Mouse (Mus musculus): ENCODE measurements around the gene Gramd1a.

The Gramd1a gene

GRCm38 (mm10) chr7:31150566-31151300, 5.0 kb downstream of the Gramd1a start:
- DNase-seq = peak; percentile 92

GRCm38 (mm10) chr7:31149751-31150565, 5.7 kb downstream of the Gramd1a start:
- DNase-seq = no peak

GRCm38 (mm10) chr7:31149271-31149670, 6.4 kb downstream of the Gramd1a start:
- no peak for DNase-seq

DNA sequence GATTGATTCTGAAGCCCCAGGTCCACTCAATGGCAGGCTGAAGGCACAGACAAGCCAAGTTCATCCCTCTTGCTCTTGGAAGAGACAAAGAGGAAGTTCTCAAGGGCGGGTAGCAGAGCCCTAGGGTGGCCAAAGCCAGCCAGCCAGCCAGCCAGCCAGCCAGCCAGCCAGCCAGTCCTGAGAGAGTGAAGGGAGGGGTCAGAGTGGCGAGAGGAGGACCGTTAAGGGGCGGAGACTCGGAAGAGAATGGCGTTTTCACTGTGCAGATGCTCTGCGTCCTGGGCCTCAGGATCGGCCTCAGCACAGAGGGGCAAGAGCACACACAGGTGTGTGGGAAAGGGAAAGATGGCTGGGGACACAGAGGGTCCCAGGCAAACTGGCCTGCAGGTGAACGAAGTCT, 6.9 kb downstream of the Gramd1a start:
- DNase-seq = peak; percentile 51

- no peak for DNase-seq
Observed at GRCm38 (mm10) chr7:31148086-31148485, 7.6 kb downstream of the Gramd1a start.

DNA sequence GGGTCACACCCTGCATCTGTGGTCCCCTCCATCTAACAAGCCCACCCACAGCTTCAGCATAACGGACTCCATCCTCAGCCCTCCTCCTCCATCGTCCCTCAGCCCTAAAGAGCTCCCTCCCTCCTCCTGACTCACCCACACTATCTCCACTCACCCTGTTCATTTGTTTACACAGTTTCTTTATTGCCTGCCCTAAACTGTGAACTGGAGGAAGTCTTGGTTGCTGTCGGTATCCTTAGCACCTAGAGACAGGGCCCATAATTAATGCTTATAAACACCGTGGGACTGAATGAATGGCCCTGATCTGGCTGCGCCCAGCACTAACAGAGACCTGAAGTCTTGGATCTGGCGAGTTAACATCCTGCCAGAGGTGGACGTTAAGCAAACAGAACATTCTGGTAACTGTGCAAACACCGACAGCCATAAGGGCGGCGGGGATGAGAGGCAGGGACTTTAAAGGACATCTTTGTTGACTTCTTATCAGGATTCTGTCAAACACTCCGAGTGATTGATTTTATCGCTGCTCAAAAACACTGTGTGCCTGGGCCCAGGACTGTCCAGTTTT, 10.0 kb downstream of the Gramd1a start:
- DNase-seq = no peak

DNA sequence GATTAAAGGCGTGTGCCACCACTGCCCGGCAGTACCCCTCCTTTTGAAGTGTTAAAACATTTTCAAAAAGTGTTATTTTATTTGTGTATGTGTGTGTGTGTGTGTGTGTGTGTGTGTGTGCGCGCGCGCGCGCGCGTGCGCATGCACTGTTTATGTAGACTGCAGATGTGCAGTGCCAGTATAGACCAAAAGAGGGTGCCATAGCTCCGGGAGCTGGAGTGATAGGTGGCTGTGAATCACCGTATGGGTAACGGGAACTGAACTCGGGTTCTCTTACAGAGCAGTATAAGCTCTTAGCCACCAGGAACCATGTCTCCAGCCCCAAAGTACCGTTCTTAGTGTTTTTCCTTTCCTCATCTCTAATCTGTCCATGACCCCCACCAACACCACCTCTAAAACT, 10.8 kb downstream of the Gramd1a start:
- no peak for DNase-seq

DNA sequence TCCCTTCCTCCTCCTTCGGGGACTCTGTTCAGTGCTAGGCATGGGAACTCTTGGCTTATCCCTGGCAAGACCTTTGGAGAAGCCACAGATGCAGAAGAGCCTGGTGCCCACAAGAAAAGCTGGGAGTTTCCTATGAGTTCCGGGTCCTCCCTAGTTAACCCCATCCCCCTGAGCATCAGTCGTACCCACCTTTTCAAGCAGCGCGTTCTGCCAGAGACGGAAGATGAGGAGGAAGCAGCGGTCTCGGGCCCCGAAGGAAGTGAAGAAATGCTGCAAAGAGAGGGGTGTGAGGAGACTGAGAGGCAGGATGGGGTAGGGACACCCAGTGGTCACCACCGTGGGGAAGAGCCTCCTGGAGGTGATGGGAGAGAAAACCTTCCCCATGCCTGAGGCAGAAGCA, 14.8 kb downstream of the Gramd1a start:
- DNase-seq = no peak

DNA sequence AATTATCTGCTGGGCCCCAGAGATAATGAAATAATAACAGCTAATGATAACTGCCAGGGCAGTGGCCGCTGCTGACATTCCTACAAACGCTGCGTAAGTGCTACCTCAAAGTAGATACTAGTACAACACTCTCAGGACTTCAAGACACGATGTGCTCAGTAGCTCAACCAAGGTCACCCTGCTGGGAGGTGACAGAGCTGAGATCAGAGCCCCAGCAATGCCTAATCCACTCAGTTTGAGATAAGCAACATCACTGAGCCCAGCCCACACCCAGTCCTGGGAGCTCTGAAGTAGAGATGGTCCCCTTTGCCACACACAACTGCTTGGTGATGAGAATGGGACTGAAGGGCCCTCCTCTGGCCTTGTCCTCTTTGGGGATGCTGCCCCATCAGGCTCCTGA, 15.4 kb downstream of the Gramd1a start:
- DNase-seq = no peak

- peak; percentile 76 for DNase-seq
Observed at GRCm38 (mm10) chr7:31139765-31140164, 15.9 kb downstream of the Gramd1a start.

DNA sequence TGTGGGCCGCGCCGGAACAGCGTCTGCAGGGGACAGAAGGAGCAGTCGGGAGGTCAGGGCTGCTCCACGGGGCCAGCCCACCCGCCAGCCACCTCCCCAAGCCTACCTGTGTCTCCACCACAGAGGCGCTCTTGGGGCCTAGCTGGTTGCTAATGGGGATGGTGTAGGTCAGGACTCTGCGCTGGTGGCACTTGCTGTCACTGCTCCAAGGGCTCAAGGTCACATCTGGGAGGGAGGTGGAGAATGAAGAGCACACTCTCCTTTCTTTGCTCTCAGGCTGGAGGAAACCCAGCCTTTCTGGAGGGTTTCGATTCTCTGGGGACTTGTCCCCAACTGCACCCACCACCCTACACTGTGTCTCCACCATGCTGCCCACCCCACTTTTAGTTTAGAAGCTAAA, 20.0 kb downstream of the Gramd1a start:
- no peak for DNase-seq

GRCm38 (mm10) chr7:31131866-31132265, 23.8 kb downstream of the Gramd1a start:
- no peak for DNase-seq

DNA sequence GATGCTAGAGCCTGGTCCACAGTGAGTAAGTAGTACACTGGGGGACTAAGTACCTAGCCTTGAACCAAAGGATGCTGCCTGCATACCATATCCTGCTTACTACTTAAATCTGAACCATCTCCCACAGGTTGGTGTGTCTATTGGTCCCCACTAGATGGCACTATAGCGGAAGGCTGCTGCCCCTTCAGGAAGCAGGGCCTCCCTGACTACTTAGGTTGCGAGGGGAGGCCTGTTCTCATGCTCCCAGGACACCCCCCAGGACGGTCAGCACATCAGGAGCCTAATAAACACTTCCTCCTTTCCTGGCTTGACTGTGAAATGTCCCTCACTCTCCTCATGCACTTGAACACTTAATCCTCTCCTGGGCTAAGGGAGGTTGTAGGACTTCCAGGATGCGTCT, 24.9 kb downstream of the Gramd1a start:
- DNase-seq = peak; percentile 58

- DNase-seq = no peak
Observed at GRCm38 (mm10) chr7:31130197-31130596, 25.5 kb downstream of the Gramd1a start.

DNA sequence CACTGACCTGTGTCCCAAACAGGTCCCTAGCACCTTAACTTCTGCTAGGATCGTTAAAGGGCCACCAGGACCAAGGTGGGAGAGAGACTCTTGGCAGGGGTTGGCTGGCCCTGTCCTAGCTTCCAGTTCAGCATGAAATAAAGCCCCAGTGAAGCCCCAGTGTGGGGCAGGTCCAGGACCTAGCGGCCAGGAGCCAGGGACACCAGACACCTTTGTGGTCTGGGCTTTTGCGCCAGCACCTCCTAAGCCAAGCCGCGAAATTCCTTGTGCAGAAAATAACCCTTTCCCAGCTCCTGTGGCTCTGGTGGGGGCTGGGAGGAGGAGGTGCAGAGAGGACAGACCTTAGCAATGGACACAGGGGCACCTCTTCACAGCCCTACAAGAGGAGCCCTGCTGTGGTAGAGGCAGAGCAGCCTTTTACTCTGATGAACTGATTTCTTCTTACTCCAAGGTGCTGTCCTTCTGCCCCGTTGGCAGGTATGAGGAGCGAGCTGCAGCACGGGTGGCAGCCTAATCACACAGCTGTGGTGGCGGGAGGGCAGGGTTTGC, 27.5 kb downstream of the Gramd1a start:
- no peak for DNase-seq

DNA sequence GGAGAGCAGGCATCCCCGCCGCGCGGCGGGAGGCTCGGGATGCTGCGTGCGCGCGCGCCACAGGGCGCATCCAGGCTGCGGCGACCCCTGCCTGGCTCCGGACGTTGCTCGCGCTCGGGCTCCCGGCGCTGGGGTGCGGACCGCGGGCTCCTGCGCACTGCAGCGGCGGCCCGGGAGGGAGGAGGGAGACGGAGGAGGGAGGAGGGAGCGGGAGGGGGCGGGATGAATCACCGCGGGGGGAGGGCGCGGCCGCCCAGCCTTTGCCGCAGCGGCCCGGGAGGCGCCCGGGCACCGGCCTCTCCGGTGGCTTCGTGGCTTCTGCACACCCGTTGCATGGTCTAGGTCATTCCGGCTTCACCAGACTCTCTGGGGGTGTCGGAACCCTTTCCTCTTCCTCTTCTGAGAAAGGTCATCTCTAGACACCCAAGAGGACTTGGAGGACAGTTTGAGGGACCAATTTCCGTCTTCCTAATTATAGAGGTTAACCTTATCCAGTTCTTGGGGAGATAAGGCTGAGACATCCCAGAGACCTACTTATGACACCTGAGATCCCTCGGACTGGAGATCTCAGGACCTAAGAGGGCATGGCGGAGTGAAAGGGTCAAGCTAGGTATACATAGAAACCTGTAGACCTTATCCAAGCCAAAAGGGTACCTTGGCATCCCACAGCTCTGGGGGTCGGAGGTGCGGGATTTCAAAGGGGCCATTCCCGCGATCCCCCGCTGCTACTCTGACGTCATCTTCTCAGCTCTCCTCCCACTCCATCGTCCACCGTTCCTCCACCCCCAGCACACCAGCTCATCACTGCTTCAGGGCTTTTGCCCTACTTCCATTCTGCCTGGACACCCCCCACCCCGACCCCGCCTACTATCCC, 28.6 kb downstream of the Gramd1a start, which contains the start of gene Scn1b:
Scn1b (minus strand) TSS at position 153 of the 874 bp plus-strand sequence.
- DNase-seq = peak; percentile 56

DNA sequence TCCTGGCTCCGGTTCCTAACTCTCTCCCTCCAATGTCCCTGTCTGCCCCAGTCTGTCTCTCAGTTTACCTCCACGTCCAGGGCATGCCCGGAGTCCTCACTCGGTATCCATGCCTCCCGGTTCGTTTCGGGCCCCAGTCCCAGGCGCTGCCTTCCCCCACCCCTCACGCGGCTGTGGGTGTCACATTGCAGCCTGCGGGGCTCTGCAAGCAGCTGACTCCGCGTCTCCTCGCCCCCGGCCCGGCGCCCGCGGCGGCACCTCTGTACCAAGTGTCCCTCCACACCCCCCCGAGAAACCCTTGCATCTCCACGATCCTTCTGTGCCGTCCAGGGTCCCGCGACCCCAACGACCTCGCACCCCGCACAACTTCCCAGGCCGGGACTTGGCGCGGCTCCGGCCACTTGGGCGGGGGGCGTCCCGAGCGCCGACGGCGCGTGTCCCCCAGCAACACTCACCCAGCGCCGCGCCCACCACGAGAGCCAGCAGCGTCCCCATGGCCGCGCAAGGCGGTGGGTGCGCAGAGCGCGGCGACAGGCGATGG, 29.4 kb downstream of the Gramd1a start:
- DNase-seq = no peak

- DNase-seq = no peak
Observed at GRCm38 (mm10) chr7:31125116-31125515, 30.6 kb downstream of the Gramd1a start.

GRCm38 (mm10) chr7:31124381-31124780, 31.3 kb downstream of the Gramd1a start:
- DNase-seq = no peak

DNA sequence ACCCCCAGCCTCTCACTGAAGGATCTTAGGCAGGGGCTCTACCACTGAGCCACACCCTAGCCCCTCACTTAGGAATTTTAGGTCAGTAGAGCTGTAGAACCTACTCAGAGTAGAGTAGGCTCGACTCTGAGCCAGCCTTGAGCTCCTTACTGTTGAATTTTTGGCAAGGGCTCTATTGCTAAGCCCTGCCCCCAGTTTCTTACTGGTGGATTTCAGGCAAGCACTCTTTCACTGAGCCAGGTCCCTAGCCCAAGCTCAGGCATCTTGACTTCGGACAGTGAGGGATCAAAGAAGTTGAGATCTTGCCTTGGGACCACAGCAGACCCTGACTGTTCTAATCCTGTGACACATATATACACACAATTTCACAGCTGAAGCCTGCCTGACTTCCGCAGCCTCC, 32.0 kb downstream of the Gramd1a start:
- DNase-seq = no peak

GRCm38 (mm10) chr7:31122641-31123631, 32.8 kb downstream of the Gramd1a start:
- DNase-seq = no peak
